Mouse (Mus musculus): ENCODE measurements around the gene Samd4b. TPM values are rescaled to one million over a fixed set of nuclear protein-coding genes. Genes with fewer than 3 reads are reported as not detected.

Samd4b gene
- total and polyA plus RNA-seq, 2 experiments from 2014 or later = 19.2 to 56.0 TPM

DNA sequence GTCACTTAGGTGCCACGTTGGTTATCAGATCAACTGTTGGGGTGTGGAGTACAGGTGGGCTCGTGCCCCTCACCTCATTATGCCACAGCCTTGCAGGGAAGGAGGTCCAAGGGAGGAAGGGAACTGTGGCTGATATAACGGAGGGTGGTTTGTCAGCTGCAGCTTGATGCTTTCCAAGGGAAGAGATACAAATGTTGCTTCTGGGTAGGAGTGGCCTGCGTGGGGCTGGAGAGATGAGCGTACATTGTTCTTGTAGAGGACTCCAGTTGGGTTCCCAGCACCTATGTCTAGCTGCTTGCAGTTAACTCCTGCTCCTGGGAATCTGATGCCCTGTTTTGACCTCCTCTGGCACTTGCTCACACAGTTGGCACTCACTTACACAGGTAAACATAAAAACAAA is 5.2 kb upstream of the Samd4b start:
- Histone ChIP-seq H3K4me3 (ENCODE audit: low read depth, low read length) (no peak overlapping the region), H3K4me2 (ENCODE audit: low read depth, low read length, poor library complexity, severe bottlenecking) (no peak overlapping the region)
- ATAC-seq (ENCODE audit: low FRiP score) = no peak

DNA sequence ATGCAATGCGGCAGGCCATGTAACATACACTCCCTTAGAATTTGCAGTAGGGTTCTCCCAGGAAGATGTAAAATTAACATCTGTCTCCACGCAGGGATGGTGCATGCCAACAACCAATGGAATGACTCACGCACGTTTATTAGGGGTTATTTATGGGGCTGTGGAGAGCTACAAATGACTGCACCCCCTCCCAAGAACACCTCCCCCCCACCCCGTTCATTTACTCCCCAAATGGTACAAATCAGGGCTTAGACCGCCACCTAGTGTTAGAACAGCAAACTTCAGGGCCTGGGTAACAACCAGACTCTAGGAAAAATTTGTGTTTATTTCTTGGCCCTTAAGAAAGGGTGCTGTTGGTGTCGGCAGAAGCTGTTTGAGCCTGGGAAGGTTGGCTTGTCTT is 3.7 kb upstream of the Samd4b start:
- H3K36me3 ChIP-seq (ENCODE audit: insufficient read depth, low read length) = no peaks in the 10 kb centered on the region
- peaks cover 3% of the 10 kb centered on the region for H3K4me1 ChIP-seq (ENCODE audit: insufficient read depth, low read length)
- H3K4me3 ChIP-seq (ENCODE audit: low read depth, low read length) = no peak overlapping the region
- no peaks in the 10 kb centered on the region for H3K27me3 ChIP-seq (ENCODE audit: insufficient read depth, low read length)
- DNase-seq (ENCODE audit: low spot score) (peak; percentile 80), ATAC-seq (ENCODE audit: low FRiP score) (no peak)
- 0 out of 2 replicates have a peak overlapping the region, but pooled peaks have one; percentile 7 for H3K4me2 ChIP-seq (ENCODE audit: low read depth, low read length, poor library complexity, severe bottlenecking)
- peak; percentile 85 for TF ChIP-seq CTCF (IDR thresholded peaks at IDR 0.05)
- no peaks in the 10 kb centered on the region for H3K9me3 ChIP-seq (ENCODE audit: low read length)
- no peak overlapping the region for H3K9ac ChIP-seq (replicated peaks; ENCODE audit: low read length, poor library complexity, severe bottlenecking)
- 17% methylated on average over 7 of the region's 7 CpGs for WGBS
- no peak overlapping the region for H3K27ac ChIP-seq (ENCODE audit: low read depth, low read length)

More for the DNA sequence above, 5.2 kb upstream of the Samd4b start:
- Histone ChIP-seq H3K27ac (ENCODE audit: low read depth, low read length) (no peak overlapping the region), H3K36me3 (ENCODE audit: insufficient read depth, low read length) (no peaks in the 10 kb centered on the region), H3K9ac (replicated peaks; ENCODE audit: low read length, poor library complexity, severe bottlenecking) (no peak overlapping the region), H3K4me1 (ENCODE audit: insufficient read depth, low read length) (no peaks in the 10 kb centered on the region), H3K9me3 (ENCODE audit: low read length) (no peaks in the 10 kb centered on the region), H3K27me3 (ENCODE audit: insufficient read depth, low read length) (no peaks in the 10 kb centered on the region)
- 78% methylated on average over 5 of the region's 5 CpGs for WGBS
- DNase-seq (ENCODE audit: low spot score) = no peak
- TF ChIP-seq CTCF (IDR thresholded peaks at IDR 0.05) = no peak

DNA sequence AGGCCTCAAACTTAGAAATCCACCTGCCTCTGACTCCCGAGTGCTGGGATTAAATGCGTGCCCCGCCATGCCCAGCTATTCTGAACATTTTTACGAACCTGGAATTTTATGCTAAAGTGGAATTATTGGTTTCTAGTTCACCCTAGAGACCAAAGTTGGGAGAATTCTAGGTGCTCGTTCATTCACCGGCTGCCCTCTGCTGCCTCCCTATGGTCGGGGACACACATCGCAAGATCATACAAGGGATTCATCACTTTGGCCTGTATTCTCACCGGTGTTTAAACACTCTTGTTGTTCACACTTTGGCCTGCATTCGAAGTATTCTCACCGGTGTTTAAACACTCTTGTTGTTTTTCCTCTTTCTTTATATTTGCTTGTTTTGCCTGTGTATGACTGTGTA is 3.1 kb upstream of the Samd4b start:
- WGBS = 12% methylated on average over 11 of the region's 11 CpGs
- H3K4me3 ChIP-seq (ENCODE audit: low read depth, low read length) = no peak overlapping the region
- ATAC-seq (ENCODE audit: low FRiP score) = no peak
- no peaks in the 10 kb centered on the region for H3K27me3 ChIP-seq (ENCODE audit: insufficient read depth, low read length)
- peak; percentile 84 for TF ChIP-seq CTCF (IDR thresholded peaks at IDR 0.05)
- H3K36me3 ChIP-seq (ENCODE audit: insufficient read depth, low read length) = no peaks in the 10 kb centered on the region
- no peak overlapping the region for H3K27ac ChIP-seq (ENCODE audit: low read depth, low read length)
- no peaks in the 10 kb centered on the region for H3K9me3 ChIP-seq (ENCODE audit: low read length)
- H3K4me2 ChIP-seq (ENCODE audit: low read depth, low read length, poor library complexity, severe bottlenecking) = no peak overlapping the region
- H3K4me1 ChIP-seq (ENCODE audit: insufficient read depth, low read length) = peaks cover 10% of the 10 kb centered on the region
- H3K9ac ChIP-seq (replicated peaks; ENCODE audit: low read length, poor library complexity, severe bottlenecking) = no peak overlapping the region
- peak; percentile 68 for DNase-seq (ENCODE audit: low spot score)

DNA sequence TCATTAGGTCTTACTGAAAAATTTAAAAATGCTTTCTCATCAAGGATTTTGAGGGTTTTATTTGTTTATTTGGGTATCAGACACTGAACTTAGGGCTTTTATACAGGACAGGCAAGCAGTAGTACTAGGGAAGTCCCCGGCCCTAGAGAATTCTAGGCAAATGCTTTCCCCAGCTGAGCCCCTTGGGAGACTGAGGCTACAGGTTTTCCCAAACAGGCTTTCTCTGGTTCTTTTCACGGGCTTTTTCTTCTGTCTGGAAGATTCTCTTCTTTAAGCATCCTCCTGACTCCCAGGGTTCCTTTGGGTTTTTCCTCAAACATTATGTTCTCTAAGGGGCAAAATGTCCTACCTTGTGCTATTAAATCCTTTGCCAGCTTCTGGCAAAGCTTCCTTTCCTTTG is 1.0 kb upstream of the Samd4b start:
- no peak overlapping the region for H3K4me3 ChIP-seq (ENCODE audit: low read depth, low read length)
- no peak overlapping the region for H3K9ac ChIP-seq (replicated peaks; ENCODE audit: low read length, poor library complexity, severe bottlenecking)
- ATAC-seq (ENCODE audit: low FRiP score) (no peak), DNase-seq (ENCODE audit: low spot score) (no peak)
- peaks cover 11% of the 10 kb centered on the region for H3K4me1 ChIP-seq (ENCODE audit: insufficient read depth, low read length)
- no peaks in the 10 kb centered on the region for H3K9me3 ChIP-seq (ENCODE audit: low read length)
- no peak overlapping the region for H3K27ac ChIP-seq (ENCODE audit: low read depth, low read length)
- 59% methylated on average over 2 of the region's 2 CpGs for WGBS
- no peaks in the 10 kb centered on the region for H3K36me3 ChIP-seq (ENCODE audit: insufficient read depth, low read length)
- H3K4me2 ChIP-seq (ENCODE audit: low read depth, low read length, poor library complexity, severe bottlenecking) = no peak overlapping the region
- H3K27me3 ChIP-seq (ENCODE audit: insufficient read depth, low read length) = no peaks in the 10 kb centered on the region
- no peak for TF ChIP-seq CTCF (IDR thresholded peaks at IDR 0.05)

DNA sequence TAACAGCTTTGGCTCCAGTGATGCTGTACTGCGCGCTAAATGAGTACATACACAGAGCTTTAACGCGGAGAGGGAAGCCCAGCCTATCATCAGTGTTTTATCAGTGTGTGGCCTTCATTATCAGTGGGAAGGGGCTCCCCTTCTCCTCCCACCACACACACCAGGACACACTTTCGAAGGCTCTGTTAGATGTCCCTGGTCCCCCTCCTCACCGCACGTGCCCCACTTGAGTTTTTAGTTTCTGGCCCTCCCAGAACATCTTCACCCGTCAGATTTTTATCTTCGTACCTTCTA is 720 bp downstream of the Samd4b start:
- 12% methylated on average over 9 of the region's 9 CpGs for WGBS
- Histone ChIP-seq H3K9ac (replicated peaks; ENCODE audit: low read length, poor library complexity, severe bottlenecking) (peak overlapping the region; percentile 70), H3K4me2 (ENCODE audit: low read depth, low read length, poor library complexity, severe bottlenecking) (peak overlapping the region; percentile 85), H3K4me1 (ENCODE audit: insufficient read depth, low read length) (peaks cover 11% of the 10 kb centered on the region), H3K27ac (ENCODE audit: low read depth, low read length) (no peak overlapping the region), H3K36me3 (ENCODE audit: insufficient read depth, low read length) (no peaks in the 10 kb centered on the region), H3K9me3 (ENCODE audit: low read length) (no peaks in the 10 kb centered on the region), H3K4me3 (ENCODE audit: low read depth, low read length) (peak overlapping the region; percentile 66), H3K27me3 (ENCODE audit: insufficient read depth, low read length) (no peaks in the 10 kb centered on the region)
- TF ChIP-seq CTCF (IDR thresholded peaks at IDR 0.05) = no peak
- no peak for DNase-seq (ENCODE audit: low spot score)
- ATAC-seq (ENCODE audit: low FRiP score) = 0 out of 2 replicates have a peak, but pooled peaks have one; percentile 1

DNA sequence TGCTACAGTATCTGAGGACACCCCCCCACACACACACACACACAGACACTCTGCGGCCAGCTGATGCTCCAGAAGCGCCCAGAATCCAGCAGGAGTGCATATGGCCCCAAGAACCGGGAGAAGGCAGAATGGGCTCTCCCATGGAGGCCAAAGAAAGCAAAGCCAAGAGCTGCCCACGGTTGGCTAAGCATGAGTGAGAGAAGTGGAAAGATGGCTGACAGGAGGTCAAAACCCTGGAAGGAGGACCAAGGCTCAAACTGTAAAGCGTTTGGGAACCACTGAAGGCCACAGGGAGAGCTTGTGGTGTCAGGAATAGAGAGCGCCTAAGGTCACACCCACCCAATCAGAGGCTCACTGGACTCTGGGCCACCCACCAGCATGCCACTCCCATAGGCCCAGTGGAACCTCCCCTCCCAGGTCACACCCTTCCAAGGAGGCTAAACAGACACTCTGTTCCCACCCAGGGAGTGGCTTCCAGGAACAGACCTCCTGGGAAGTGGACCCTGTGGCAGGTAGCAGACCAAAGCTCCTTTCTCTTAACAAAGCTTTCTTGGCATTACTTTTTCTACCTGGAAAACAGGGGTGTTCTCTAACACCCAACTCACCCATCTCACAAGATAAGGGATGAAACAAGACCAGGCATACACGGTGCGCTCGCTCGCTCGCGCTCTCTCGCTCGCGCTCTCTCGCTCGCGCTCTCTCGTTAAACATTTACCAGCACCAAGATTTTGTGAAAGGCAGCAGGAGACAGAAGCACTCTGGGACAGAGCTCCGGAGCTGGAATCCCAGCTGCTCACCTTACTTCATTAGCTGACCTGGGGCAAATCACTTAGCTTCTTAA is 1.3 kb downstream of the Samd4b start:
- Histone ChIP-seq H3K27me3 (ENCODE audit: insufficient read depth, low read length) (no peaks in the 10 kb centered on the region), H3K9me3 (ENCODE audit: low read length) (no peaks in the 10 kb centered on the region), H3K4me1 (ENCODE audit: insufficient read depth, low read length) (peaks cover 11% of the 10 kb centered on the region), H3K9ac (replicated peaks; ENCODE audit: low read length, poor library complexity, severe bottlenecking) (peak overlapping the region; percentile 8; the same call in 1 of the 2 replicates), H3K27ac (ENCODE audit: low read depth, low read length) (no peak overlapping the region), H3K4me3 (ENCODE audit: low read depth, low read length) (peak overlapping the region; percentile 66), H3K4me2 (ENCODE audit: low read depth, low read length, poor library complexity, severe bottlenecking) (peak overlapping the region; percentile 85), H3K36me3 (ENCODE audit: insufficient read depth, low read length) (no peaks in the 10 kb centered on the region)
- DNase-seq (ENCODE audit: low spot score) (peak; percentile 63), ATAC-seq (ENCODE audit: low FRiP score) (no peak)
- 39% methylated on average over 20 of the region's 20 CpGs for WGBS
- TF ChIP-seq CTCF (IDR thresholded peaks at IDR 0.05) = no peak

Data from midbrain, postnatal 0 days (tissue).